In genomic region chr19:27492468-27492867, GRCm38 (mm10) we compare ENCODE assay signal across 8 mouse cellular contexts.
DNase-seq lines count a peak whose midpoint lies in the region; ATAC-seq lines count a peak whose summit lies in the region.

No protein-coding gene starts in this region.

- DNase-seq in frontal cortex, postnatal 14 days (ENCODE audit: low spot score in 2 of 2) = no peak
- DNase-seq in ovary, adult 18-20 months (ENCODE audit: low spot score) = peak; percentile 11
- no peak for DNase-seq in ovary, postnatal 36 days (ENCODE audit: low spot score)
- DNase-seq in kidney, adult 8-10 months = peak; percentile 21 to 37
- peak; percentile 28 for DNase-seq in lung, postnatal 25 days (ENCODE audit: low spot score)
- no peak for DNase-seq in T-cell, adult 2 months (ENCODE audit: low spot score)
- no peak for DNase-seq in cerebellum, adult 18-20 months

- ATAC-seq in frontal cortex, adult (ENCODE audit: low TSS enrichment) = peak; percentile 67

Comparison
In these comparisons a context has a peak if more than half of its experiments do, and no peak if none do; other contexts are left out.
1. DNase-seq: peak in ovary, adult 18-20 months (single experiment), kidney, adult 8-10 months (2 of 2) and lung, postnatal 25 days (single experiment); none in frontal cortex, postnatal 14 days (0 of 2), ovary, postnatal 36 days (single experiment), T-cell, adult 2 months (single experiment) and cerebellum, adult 18-20 months (0 of 2).